Mouse (Mus musculus) stomach, postnatal 0 days (tissue): ENCODE measurements around the gene Nqo1. TPM values are rescaled to one million over a fixed set of nuclear protein-coding genes. Genes with fewer than 3 reads are reported as not detected.

ENCODE experiments used
- ATAC-seq: fragments of 200-750 bp; cut with Nextera tagmentation; 2 replicates; pipeline ENCODE4 v1.8.0; 2017; ENCODE audit not compliant: low FRiP score, low TSS enrichment
- DNase-seq: peaks from one replicate; pipeline ENCODE4 v3.0.0-alpha.2; 2016; ENCODE audit warnings: low spot score
- H3K27ac ChIP-seq: fragments of 300-500 bp; sonication (generic); replicated peaks from 2 replicates; pipeline ENCODE4 v1.5.1; 2014; ENCODE audit warnings: mild to moderate bottlenecking, control low read depth
- H3K27me3 ChIP-seq: fragments of 300-500 bp; sonication (generic); 2 replicates; pipeline ENCODE4 v1.6.1; 2014; ENCODE audit warnings: low read length; ENCODE audit not compliant: control insufficient read depth, insufficient read depth
- H3K36me3 ChIP-seq: fragments of 300-500 bp; sonication (generic); 2 replicates; pipeline ENCODE4 v1.6.1; 2014; ENCODE audit warnings: low read length, mixed read lengths; ENCODE audit not compliant: control insufficient read depth, insufficient read depth
- H3K4me1 ChIP-seq: fragments of 300-500 bp; sonication (generic); replicated peaks from 2 replicates; pipeline ENCODE4 v1.6.1; 2014; ENCODE audit warnings: antibody characterized with exemption; ENCODE audit not compliant: control insufficient read depth, insufficient read depth
- H3K4me2 ChIP-seq: fragments of 300-500 bp; sonication (generic); replicated peaks from 2 replicates; pipeline ENCODE4 v1.6.1; 2014; ENCODE audit warnings: low read depth, mild to moderate bottlenecking, control low read depth, moderate library complexity
- H3K4me3 ChIP-seq: fragments of 300-500 bp; sonication (generic); 2 replicates; pipeline ENCODE4 v1.5.1; 2014; ENCODE audit warnings: low read depth, low read length, control low read depth
- H3K9ac ChIP-seq: fragments of 300-500 bp; sonication (generic); 2 replicates; pipeline ENCODE4 v1.6.1; 2014; ENCODE audit warnings: mild to moderate bottlenecking, low read length, control low read depth, mixed read lengths
- H3K9me3 ChIP-seq: fragments of 300-500 bp; sonication (generic); 2 replicates; pipeline ENCODE4 v1.6.1; 2016; ENCODE audit warnings: low read length; ENCODE audit not compliant: control insufficient read depth
- CTCF ChIP-seq: IDR thresholded peaks from 2 replicates; pipeline ENCODE4 v1.5.1; 2016; ENCODE audit warnings: antibody characterized with exemption, low read depth, mild to moderate bottlenecking, moderate library complexity
- EP300 ChIP-seq: optimal IDR thresholded peaks from 2 replicates; pipeline ENCODE3; 2016; ENCODE audit warnings: antibody characterized with exemption
- WGBS: fragments of 180-500 bp; shearing (Covaris S2); extraction: QIAGEN DNeasy Blood & Tissue Kit; methylation state at CpG from one replicate; pipeline ENCODE4 v1.1.7; 2014; 5-methylcytosine and 5-hydroxymethylcytosine counted together
- polyA plus RNA-seq: library from polyadenylated mRNA; unstranded; fragments of >200 nt; fragmentation: Nextera tagmentation; extraction: Ambion mirVana; gene quantifications from 2 replicates; pipeline ENCODE4 v1.2.1, GENCODE M21; 2015

Nqo1 gene
- polyA plus RNA-seq, 1 experiment from 2014 or later: 777 TPM

- Histone ChIP-seq H3K9ac (peak overlapping the region; percentile 83), H3K27ac (peak overlapping the region; percentile 82), H3K9me3 (no peaks in the 10 kb centered on the region), H3K4me3 (peak overlapping the region; percentile 85), H3K27me3 (no peaks in the 10 kb centered on the region), H3K4me1 (no peaks in the 10 kb centered on the region), H3K36me3 (peaks cover 8% of the 10 kb centered on the region), H3K4me2 (peak overlapping the region; percentile 86)
- TF ChIP-seq EP300 (no peak), CTCF (no peak)
- DNase-seq: no peak
- 25% methylated on average over 9 of the region's 9 CpGs for WGBS
- no peak for ATAC-seq
Observed at GRCm38 (mm10) chr8:107424176-107424575, 21.2 kb upstream of the Nqo1 start.

- Histone ChIP-seq H3K4me1 (no peaks in the 10 kb centered on the region), H3K27ac (no peak overlapping the region), H3K27me3 (no peaks in the 10 kb centered on the region), H3K36me3 (peaks cover 42% of the 10 kb centered on the region), H3K9ac (no peak overlapping the region), H3K9me3 (no peaks in the 10 kb centered on the region), H3K4me3 (no peak overlapping the region), H3K4me2 (no peak overlapping the region)
- DNase-seq (no peak), ATAC-seq (no peak)
- TF ChIP-seq CTCF: no peak
- no peak for TF ChIP-seq EP300
- WGBS: 87% methylated on average over 12 of the region's 12 CpGs
Observed at GRCm38 (mm10) chr8:107417001-107417400, 14.0 kb upstream of the Nqo1 start.

GRCm38 (mm10) chr8:107413881-107414280 lies 10.9 kb upstream of the Nqo1 start:
- TF ChIP-seq EP300 (no peak), CTCF (no peak)
- no peaks in the 10 kb centered on the region for H3K4me1 ChIP-seq
- H3K4me2 ChIP-seq: no peak overlapping the region
- H3K27me3 ChIP-seq: no peaks in the 10 kb centered on the region
- DNase-seq (peak; percentile 66), ATAC-seq (peak; percentile 96)
- H3K27ac ChIP-seq: peak overlapping the region; percentile 87
- no peak overlapping the region for H3K9ac ChIP-seq
- peaks cover 46% of the 10 kb centered on the region for H3K36me3 ChIP-seq
- H3K9me3 ChIP-seq: no peaks in the 10 kb centered on the region
- no peak overlapping the region for H3K4me3 ChIP-seq
- WGBS: 72% methylated on average over 10 of the region's 10 CpGs

- no peak for TF ChIP-seq CTCF
- no peak for TF ChIP-seq EP300
- Histone ChIP-seq H3K9ac (no peak overlapping the region), H3K4me1 (no peaks in the 10 kb centered on the region), H3K36me3 (peaks cover 37% of the 10 kb centered on the region), H3K4me2 (no peak overlapping the region), H3K9me3 (no peaks in the 10 kb centered on the region), H3K27ac (no peak overlapping the region), H3K4me3 (no peak overlapping the region), H3K27me3 (no peaks in the 10 kb centered on the region)
- DNase-seq (no peak), ATAC-seq (no peak)
- WGBS: 84% methylated on average over 8 of the region's 8 CpGs
Observed at GRCm38 (mm10) chr8:107412552-107412951, 9.5 kb upstream of the Nqo1 start.

GRCm38 (mm10) chr8:107411391-107411790 lies 8.4 kb upstream of the Nqo1 start:
- no peak overlapping the region for H3K4me2 ChIP-seq
- H3K27ac ChIP-seq: no peak overlapping the region
- H3K4me1 ChIP-seq: no peaks in the 10 kb centered on the region
- H3K36me3 ChIP-seq: peaks cover 31% of the 10 kb centered on the region
- H3K9ac ChIP-seq: no peak overlapping the region
- no peaks in the 10 kb centered on the region for H3K27me3 ChIP-seq
- no peaks in the 10 kb centered on the region for H3K9me3 ChIP-seq
- ATAC-seq: no peak
- WGBS: 58% methylated on average over 4 of the region's 4 CpGs
- TF ChIP-seq CTCF: peak; percentile 84
- TF ChIP-seq EP300: no peak
- DNase-seq: peak; percentile 58
- no peak overlapping the region for H3K4me3 ChIP-seq

- no peak overlapping the region for H3K4me3 ChIP-seq
- DNase-seq (no peak), ATAC-seq (peak; percentile 63)
- H3K9me3 ChIP-seq: no peaks in the 10 kb centered on the region
- H3K4me1 ChIP-seq: no peaks in the 10 kb centered on the region
- no peaks in the 10 kb centered on the region for H3K27me3 ChIP-seq
- 40% methylated on average over 3 of the region's 3 CpGs for WGBS
- H3K4me2 ChIP-seq: no peak overlapping the region
- H3K27ac ChIP-seq: peak overlapping the region; percentile 19
- H3K9ac ChIP-seq: no peak overlapping the region
- TF ChIP-seq EP300 (no peak), CTCF (no peak)
- 0 out of 2 replicates have a peak, but pooled peaks cover 9% of the 10 kb centered on the region for H3K36me3 ChIP-seq
Observed at GRCm38 (mm10) chr8:107405935-107406334, 2.9 kb upstream of the Nqo1 start.
